Mouse (Mus musculus): ENCODE data around the gene Lypd6. TPM values are rescaled to one million over a fixed set of nuclear protein-coding genes. Genes with fewer than 3 reads are reported as not detected.

The Lypd6 gene
- polyA plus RNA-seq, 1 experiment = not detected

GRCm38 (mm10) chr2:50150816-50151215 lies 84.6 kb downstream of the Lypd6 start:
- no peaks in the 10 kb centered on the region for H3K27me3 ChIP-seq (ENCODE audit: control insufficient read depth)
- H3K9me3 ChIP-seq (ENCODE audit: control insufficient read depth, low read length) = no peaks in the 10 kb centered on the region
- H3K4me1 ChIP-seq (ENCODE audit: control insufficient read depth) = no peaks in the 10 kb centered on the region
- no peaks in the 10 kb centered on the region for H3K36me3 ChIP-seq (ENCODE audit: control insufficient read depth)
- H3K4me3 ChIP-seq (replicated peaks) = no peak overlapping the region
- no peak for TF ChIP-seq GATA1 (IDR thresholded peaks at IDR 0.05; ENCODE audit: low read length)
- TF ChIP-seq TAL1 (IDR thresholded peaks at IDR 0.05; ENCODE audit: low read length) = no peak

GRCm38 (mm10) chr2:50151401-50151800 lies 85.2 kb downstream of the Lypd6 start:
- Histone ChIP-seq H3K4me3 (replicated peaks) (no peak overlapping the region), H3K27me3 (ENCODE audit: control insufficient read depth) (no peaks in the 10 kb centered on the region), H3K4me1 (ENCODE audit: control insufficient read depth) (no peaks in the 10 kb centered on the region), H3K9me3 (ENCODE audit: control insufficient read depth, low read length) (peaks cover 3% of the 10 kb centered on the region; the same call in 1 of the 2 replicates), H3K36me3 (ENCODE audit: control insufficient read depth) (no peaks in the 10 kb centered on the region)
- TF ChIP-seq GATA1 (IDR thresholded peaks at IDR 0.05; ENCODE audit: low read length) (no peak), TAL1 (IDR thresholded peaks at IDR 0.05; ENCODE audit: low read length) (no peak)

- peaks cover 3% of the 10 kb centered on the region; the same call in 1 of the 2 replicates for H3K9me3 ChIP-seq (ENCODE audit: control insufficient read depth, low read length)
- TF ChIP-seq GATA1 (IDR thresholded peaks at IDR 0.05; ENCODE audit: low read length) = no peak
- no peak for TF ChIP-seq TAL1 (IDR thresholded peaks at IDR 0.05; ENCODE audit: low read length)
- H3K36me3 ChIP-seq (ENCODE audit: control insufficient read depth) = no peaks in the 10 kb centered on the region
- H3K27me3 ChIP-seq (ENCODE audit: control insufficient read depth) = no peaks in the 10 kb centered on the region
- H3K4me1 ChIP-seq (ENCODE audit: control insufficient read depth) = no peaks in the 10 kb centered on the region
- H3K4me3 ChIP-seq (replicated peaks) = no peak overlapping the region
Measured at GRCm38 (mm10) chr2:50151879-50152278, 85.7 kb downstream of the Lypd6 start.

- no peak for TF ChIP-seq GATA1 (IDR thresholded peaks at IDR 0.05; ENCODE audit: low read length)
- no peak for TF ChIP-seq TAL1 (IDR thresholded peaks at IDR 0.05; ENCODE audit: low read length)
- H3K4me3 ChIP-seq (replicated peaks) = no peak overlapping the region
Measured at GRCm38 (mm10) chr2:50156009-50156408, 89.8 kb downstream of the Lypd6 start.

GRCm38 (mm10) chr2:50160069-50160468 lies 93.8 kb downstream of the Lypd6 start:
- no peak overlapping the region for H3K4me3 ChIP-seq (replicated peaks)

More at GRCm38 (mm10) chr2:50156009-50156408, 89.8 kb downstream of the Lypd6 start:
- H3K9me3 ChIP-seq (ENCODE audit: control insufficient read depth, low read length) = peaks cover 3% of the 10 kb centered on the region; the same call in 1 of the 2 replicates
- no peaks in the 10 kb centered on the region for H3K27me3 ChIP-seq (ENCODE audit: control insufficient read depth)
- H3K4me1 ChIP-seq (ENCODE audit: control insufficient read depth) = no peaks in the 10 kb centered on the region
- no peaks in the 10 kb centered on the region for H3K36me3 ChIP-seq (ENCODE audit: control insufficient read depth)

GRCm38 (mm10) chr2:50163608-50164007 lies 97.4 kb downstream of the Lypd6 start:
- Histone ChIP-seq H3K4me3 (replicated peaks) (no peak overlapping the region), H3K4me1 (ENCODE audit: control insufficient read depth) (no peaks in the 10 kb centered on the region), H3K27me3 (ENCODE audit: control insufficient read depth) (no peaks in the 10 kb centered on the region), H3K9me3 (ENCODE audit: control insufficient read depth, low read length) (no peaks in the 10 kb centered on the region), H3K36me3 (ENCODE audit: control insufficient read depth) (no peaks in the 10 kb centered on the region)
- TF ChIP-seq TAL1 (IDR thresholded peaks at IDR 0.05; ENCODE audit: low read length) (no peak), GATA1 (IDR thresholded peaks at IDR 0.05; ENCODE audit: low read length) (no peak)

More at GRCm38 (mm10) chr2:50160069-50160468, 93.8 kb downstream of the Lypd6 start:
- Histone ChIP-seq H3K9me3 (ENCODE audit: control insufficient read depth, low read length) (peaks cover 3% of the 10 kb centered on the region; the same call in 1 of the 2 replicates), H3K27me3 (ENCODE audit: control insufficient read depth) (no peaks in the 10 kb centered on the region), H3K36me3 (ENCODE audit: control insufficient read depth) (no peaks in the 10 kb centered on the region), H3K4me1 (ENCODE audit: control insufficient read depth) (no peaks in the 10 kb centered on the region)
- TF ChIP-seq GATA1 (IDR thresholded peaks at IDR 0.05; ENCODE audit: low read length) (no peak), TAL1 (IDR thresholded peaks at IDR 0.05; ENCODE audit: low read length) (no peak)

- no peak overlapping the region for H3K4me3 ChIP-seq (replicated peaks)
- no peaks in the 10 kb centered on the region for H3K36me3 ChIP-seq (ENCODE audit: control insufficient read depth)
- no peaks in the 10 kb centered on the region for H3K4me1 ChIP-seq (ENCODE audit: control insufficient read depth)
- H3K9me3 ChIP-seq (ENCODE audit: control insufficient read depth, low read length) = no peaks in the 10 kb centered on the region
- no peaks in the 10 kb centered on the region for H3K27me3 ChIP-seq (ENCODE audit: control insufficient read depth)
- TF ChIP-seq GATA1 (IDR thresholded peaks at IDR 0.05; ENCODE audit: low read length) (no peak), TAL1 (IDR thresholded peaks at IDR 0.05; ENCODE audit: low read length) (no peak)
Measured at GRCm38 (mm10) chr2:50165277-50165676, 99.0 kb downstream of the Lypd6 start.

GRCm38 (mm10) chr2:50166082-50166481 lies 99.9 kb downstream of the Lypd6 start:
- Histone ChIP-seq H3K36me3 (ENCODE audit: control insufficient read depth) (no peaks in the 10 kb centered on the region), H3K27me3 (ENCODE audit: control insufficient read depth) (no peaks in the 10 kb centered on the region), H3K4me1 (ENCODE audit: control insufficient read depth) (no peaks in the 10 kb centered on the region), H3K9me3 (ENCODE audit: control insufficient read depth, low read length) (no peaks in the 10 kb centered on the region), H3K4me3 (replicated peaks) (no peak overlapping the region)
- TF ChIP-seq GATA1 (IDR thresholded peaks at IDR 0.05; ENCODE audit: low read length) = no peak
- no peak for TF ChIP-seq TAL1 (IDR thresholded peaks at IDR 0.05; ENCODE audit: low read length)

- no peaks in the 10 kb centered on the region for H3K4me1 ChIP-seq (ENCODE audit: control insufficient read depth)
- H3K9me3 ChIP-seq (ENCODE audit: control insufficient read depth, low read length) = no peaks in the 10 kb centered on the region
- no peaks in the 10 kb centered on the region for H3K36me3 ChIP-seq (ENCODE audit: control insufficient read depth)
- TF ChIP-seq GATA1 (IDR thresholded peaks at IDR 0.05; ENCODE audit: low read length) (no peak), TAL1 (IDR thresholded peaks at IDR 0.05; ENCODE audit: low read length) (no peak)
- H3K27me3 ChIP-seq (ENCODE audit: control insufficient read depth) = no peaks in the 10 kb centered on the region
- H3K4me3 ChIP-seq (replicated peaks) = no peak overlapping the region
Measured at GRCm38 (mm10) chr2:50173730-50174528, 107.7 kb downstream of the Lypd6 start.
